Mouse (Mus musculus): Measurements from ENCODE around the gene Pak1.

GRCm38 (mm10) chr7:97783523-97783922 lies 4.8 kb upstream of the Pak1 start:
- TF ChIP-seq POLR2A (IDR thresholded peaks at IDR 0.05; ENCODE audit: insufficient read depth, low read depth, low read length) (no peak), CTCF (IDR thresholded peaks at IDR 0.05) (no peak), EP300 (IDR thresholded peaks at IDR 0.05; ENCODE audit: insufficient read depth, low read depth, low read length) (no peak)
